Comparison of ENCODE assay signal across 23 mouse cellular contexts in the genomic region with DNA sequence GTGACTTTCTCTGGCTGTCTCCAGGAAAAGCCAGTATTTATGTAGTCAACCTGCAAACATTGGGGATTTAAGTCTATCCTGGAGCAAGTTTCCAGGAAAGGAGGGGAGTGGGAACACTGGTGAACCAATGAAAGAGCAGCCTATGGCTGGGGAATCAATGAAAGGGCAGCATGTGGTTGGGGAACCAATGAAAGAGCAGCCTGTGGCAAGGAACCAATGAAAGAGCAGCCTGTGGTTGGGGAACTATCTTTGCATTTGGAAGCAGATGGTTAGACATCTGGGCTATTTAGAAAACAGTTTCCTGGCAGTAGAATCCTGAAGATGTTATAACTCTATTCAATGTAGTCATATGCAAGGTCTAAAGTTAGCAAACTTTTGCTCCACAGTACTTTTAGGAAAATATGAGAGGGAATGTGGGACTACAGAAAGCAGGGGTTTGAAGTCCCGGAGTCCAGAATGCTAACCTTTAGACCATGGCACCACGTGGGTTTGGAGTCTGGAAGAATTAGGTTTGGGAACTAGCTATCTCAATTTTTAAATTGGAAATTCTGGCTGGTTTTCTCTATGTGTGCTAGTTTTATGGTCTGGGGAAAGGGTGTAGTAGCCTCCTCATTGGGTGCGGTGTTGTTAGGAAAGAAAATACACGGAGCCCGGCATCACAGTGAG. TPM values are rescaled to one million over a fixed set of nuclear protein-coding genes. Genes with fewer than 3 reads are reported as not detected.
A peak's percentile ranks its signal among the peaks of the same experiment; 100 is the strongest.
DNase-seq lines count a peak whose midpoint lies in the region; TF ChIP-seq lines count a peak whose summit lies in the region.
"Had no signal": no experiment of that assay in that cellular context is flagged by ENCODE, and none has a peak within 500 bp of the region (broad histone marks: within the 10 kb centered on the region; RNA-seq: fewer than 3 reads in every experiment).

No protein-coding gene starts in this region.

- H3K9ac ChIP-seq in MEL (ENCODE audit: control insufficient read depth, low read depth, low read length, poor library complexity, severe bottlenecking): no peak overlapping the region
- H3K9ac ChIP-seq: embryonic facial prominence, embryonic 15.5 days; forebrain, postnatal 0 days; heart, embryonic 15.5 days; hindbrain, embryonic 13.5 days; limb, embryonic 15.5 days; liver, embryonic 14.5 days; lung, embryonic 14.5 days had no signal

- no peak for TF ChIP-seq EP300 in MEL (IDR thresholded peaks at IDR 0.05; ENCODE audit: low read depth in 1 of 2, low read length in 2 of 2)

- H3K9me3 ChIP-seq in heart, embryonic 10.5 days: no peaks in the 10 kb centered on the region
- H3K9me3 ChIP-seq in MEL (replicated peaks; ENCODE audit: insufficient read depth, low read length): no peaks in the 10 kb centered on the region
- H3K9me3 ChIP-seq: embryonic facial prominence, embryonic 15.5 days; heart, embryonic 15.5 days; hindbrain, embryonic 13.5 days; limb, embryonic 15.5 days had no signal

- no peaks in the 10 kb centered on the region for H3K36me3 ChIP-seq in heart, embryonic 10.5 days
- no peaks in the 10 kb centered on the region for H3K36me3 ChIP-seq in MEL (ENCODE audit: control insufficient read depth in 1 of 2, insufficient read depth in 2 of 2, low read length in 2 of 2)
- H3K36me3 ChIP-seq: embryonic facial prominence, embryonic 15.5 days; heart, embryonic 15.5 days; limb, embryonic 15.5 days had no signal

- WGBS in heart, embryonic 10.5 days: 90% methylated on average over 5 of the region's 5 CpGs

- no peaks in the 10 kb centered on the region for H3K27me3 ChIP-seq in heart, embryonic 10.5 days (ENCODE audit: insufficient read depth, poor library complexity, severe bottlenecking)
- no peaks in the 10 kb centered on the region for H3K27me3 ChIP-seq in MEL (ENCODE audit: control insufficient read depth in 1 of 2, insufficient read depth in 2 of 2, low read length in 2 of 2)
- H3K27me3 ChIP-seq: embryonic facial prominence, embryonic 15.5 days; heart, embryonic 15.5 days; hindbrain, embryonic 13.5 days; limb, embryonic 15.5 days had no signal

- peak overlapping the region; percentile 81; the same call in 1 of the 2 replicates for H3K27ac ChIP-seq in heart, embryonic 10.5 days
- H3K27ac ChIP-seq in MEL (ENCODE audit: control insufficient read depth, low read depth, low read length): no peak overlapping the region
- H3K27ac ChIP-seq: embryonic facial prominence, embryonic 15.5 days; heart, embryonic 15.5 days; hindbrain, embryonic 13.5 days; limb, embryonic 15.5 days; liver, embryonic 14.5 days had no signal

- H3K4me3 ChIP-seq in heart, embryonic 10.5 days: no peak overlapping the region
- H3K4me3 ChIP-seq in MEL (ENCODE audit: control insufficient read depth in 1 of 2, insufficient read depth in 1 of 2, low read depth in 2 of 2, low read length in 2 of 2): no peak overlapping the region
- H3K4me3 ChIP-seq: embryonic facial prominence, embryonic 15.5 days; heart, embryonic 15.5 days; hindbrain, embryonic 13.5 days; limb, embryonic 15.5 days had no signal

- TF ChIP-seq POLR2A in MEL (IDR thresholded peaks at IDR 0.05; ENCODE audit: control insufficient read depth in 1 of 2, insufficient read depth in 1 of 2, low read depth in 1 of 2, low read length in 2 of 2, poor library complexity in 1 of 2): no peak

- H3K4me1 ChIP-seq in heart, embryonic 10.5 days: peaks cover 51% of the 10 kb centered on the region
- no peaks in the 10 kb centered on the region for H3K4me1 ChIP-seq in MEL (ENCODE audit: control insufficient read depth in 1 of 2, insufficient read depth in 2 of 2, low read length in 2 of 2)
- H3K4me1 ChIP-seq: embryonic facial prominence, embryonic 15.5 days had no signal

- no peak for DNase-seq in heart, embryonic 10.5 days (ENCODE audit: low spot score)
- DNase-seq in heart, adult 18-20 months: no peak
- DNase-seq in layer of hippocampus, adult 8-10 months (ENCODE audit: low spot score in 2 of 2): peak; percentile 25 to 43
- DNase-seq in layer of hippocampus, postnatal 25 days (ENCODE audit: extremely low spot score in 1 of 2, low spot score in 1 of 2): no peak
- DNase-seq in MEL (ENCODE audit: low read depth, low spot score): peak; percentile 37
- DNase-seq in layer of hippocampus, adult 9-10 months (ENCODE audit: low spot score): peak; percentile 36
- DNase-seq in cerebellum, adult 18-20 months: no peak
- DNase-seq: adrenal gland, postnatal 36 days; cerebellum, adult 8-10 months; forebrain, postnatal 0 days; gastrocnemius, postnatal 36 days; heart, postnatal 36 days; kidney, adult 11 months; kidney, postnatal 25 days; lung, embryonic 14.5 days; midbrain, embryonic 14.5 days; right cerebral cortex, postnatal 14 days; spleen, adult 18-20 months had no signal

- TF ChIP-seq RAD21 in MEL (IDR thresholded peaks at IDR 0.05; ENCODE audit: low read depth, low read length): no peak

- no peak for TF ChIP-seq CTCF in MEL (IDR thresholded peaks at IDR 0.05 in 2 of 3, conservative IDR thresholded peaks at IDR 0.05 in 1 of 3; ENCODE audit: control insufficient read depth in 1 of 3, insufficient read depth in 1 of 3, low read depth in 2 of 3, low read length in 3 of 3, poor library complexity in 1 of 3, severe bottlenecking in 1 of 3)

- no peaks in the 10 kb centered on the region for H3K79me2 ChIP-seq in MEL (ENCODE audit: control insufficient read depth, insufficient read depth, low read length, poor library complexity)

TF ChIP-seq in MEL, 35 proteins besides CTCF, POLR2A, EP300 and RAD21:
- TF ChIP-seq TCF12 (IDR thresholded peaks at IDR 0.05; ENCODE audit: low read depth, low read length) (no peak), CHD1 (IDR thresholded peaks at IDR 0.05; ENCODE audit: low read depth, low read length) (no peak), RCOR1 (IDR thresholded peaks at IDR 0.05; ENCODE audit: low read depth, low read length) (no peak), ZKSCAN1 (IDR thresholded peaks at IDR 0.05; ENCODE audit: low read depth, low read length) (no peak), MAFK (IDR thresholded peaks at IDR 0.05; ENCODE audit: borderline replicate concordance, low read depth, low read length) (no peak), POLR2AphosphoS2 (IDR thresholded peaks at IDR 0.05; ENCODE audit: low read length) (no peak), USF1 (IDR thresholded peaks at IDR 0.05; ENCODE audit: low read depth, low read length) (no peak), USF2 (IDR thresholded peaks at IDR 0.05; ENCODE audit: borderline replicate concordance in 1 of 2, insufficient read depth in 1 of 2, low read depth in 1 of 2, low read length in 2 of 2) (no peak)

RNA-seq across cellular contexts. Expression of a gene that starts 16.6 kb away (rescaled TPM):
- polyA plus RNA-seq in heart, embryonic 10.5 days (2016; fragmentation: Nextera tagmentation; extraction: Ambion mirVana): 25.3 and 27.0 TPM in 2 replicates
- 1 to 10 TPM in 1 of 2 experiments, under 1 TPM in 1; 0.75 to 1.1 TPM for total RNA-seq in heart, adult 18-20 months (2021)
- 100 to 1,000 TPM; 112 to 138 (median 129) TPM for total RNA-seq in layer of hippocampus, adult 8-10 months (2022)
- total RNA-seq in layer of hippocampus, postnatal 25 days (2021): 100 to 1,000 TPM; 150 to 152 TPM
- total RNA-seq in MEL (2012; rRNA removed): 0.26 and 0.42 TPM in 2 replicates
- under 1 TPM in 1 of 2 experiments, not detected in 1; 0.56 TPM for polyA plus RNA-seq in MEL (2012; ENCODE audit: insufficient read depth in 1 of 2, insufficient read length in 2 of 2, low read depth in 1 of 2, low replicate concordance in 2 of 2, missing spikeins in 1 of 2)

Comparison
In these comparisons a context has a peak if more than half of its experiments do, and no peak if none do; other contexts are left out.
1. DNase-seq: peak in layer of hippocampus, adult 8-10 months (2 of 2), MEL (single experiment) and layer of hippocampus, adult 9-10 months (single experiment); none in heart, embryonic 10.5 days (single experiment), heart, adult 18-20 months (0 of 2), layer of hippocampus, postnatal 25 days (0 of 2) and cerebellum, adult 18-20 months (0 of 2).
2. RNA of a gene that starts 16.6 kb away (total RNA-seq): 150 to 152 TPM in layer of hippocampus, postnatal 25 days and 112 to 138 TPM in layer of hippocampus, adult 8-10 months; 0.75 to 1.1 TPM in heart, adult 18-20 months and 0.26 to 0.42 TPM in MEL; every median in the first group is over 10 times any median in the second.